In genomic region chr10:43761979-43762570, GRCm38 (mm10) we compare ENCODE assay signal across 18 mouse cellular contexts.
DNase-seq lines count a peak whose midpoint lies in the region; ATAC-seq lines count a peak whose summit lies in the region.
"Had no signal": no experiment of that assay in that cellular context is flagged by ENCODE, and none has a peak within 500 bp of the region (broad histone marks: within the 10 kb centered on the region; RNA-seq: fewer than 3 reads in every experiment).

No protein-coding gene starts in this region.

- no peak overlapping the region for H3K4me3 ChIP-seq in heart, embryonic 10.5 days
- no peak overlapping the region for H3K4me3 ChIP-seq in hindbrain, embryonic 16.5 days (ENCODE audit: low read length)
- H3K4me3 ChIP-seq: embryonic facial prominence, embryonic 12.5 days; forebrain, embryonic 15.5 days; heart, embryonic 13.5 days; hindbrain, embryonic 10.5 days; hindbrain, embryonic 15.5 days had no signal

- peak; percentile 38; the same call in 1 of the 2 replicates for ATAC-seq in megakaryocyte, adult 5-6 weeks (ENCODE audit: poor library complexity, severe bottlenecking)
- no peak for ATAC-seq in hindbrain, embryonic 16.5 days
- ATAC-seq: forebrain, embryonic 15.5 days; inflammation-experienced regulatory T-cells, adult 6 months had no signal

- no peaks in the 10 kb centered on the region for H3K27me3 ChIP-seq in heart, embryonic 10.5 days (ENCODE audit: insufficient read depth, poor library complexity, severe bottlenecking)
- no peaks in the 10 kb centered on the region for H3K27me3 ChIP-seq in hindbrain, embryonic 16.5 days (replicated peaks; ENCODE audit: control insufficient read depth, insufficient read depth, low read length)
- H3K27me3 ChIP-seq: CH12.LX; forebrain, embryonic 15.5 days; heart, embryonic 13.5 days; hindbrain, embryonic 15.5 days had no signal

- no peaks in the 10 kb centered on the region for H3K9me3 ChIP-seq in heart, embryonic 10.5 days
- peaks cover 2% of the 10 kb centered on the region; the same call in 1 of the 2 replicates for H3K9me3 ChIP-seq in hindbrain, embryonic 16.5 days (ENCODE audit: control insufficient read depth, low read length)
- H3K9me3 ChIP-seq: embryonic facial prominence, embryonic 12.5 days; forebrain, embryonic 15.5 days; heart, embryonic 13.5 days; hindbrain, embryonic 10.5 days; hindbrain, embryonic 15.5 days had no signal

- no peak overlapping the region for H3K4me2 ChIP-seq in hindbrain, embryonic 16.5 days (ENCODE audit: low read length)
- H3K4me2 ChIP-seq: forebrain, embryonic 15.5 days; heart, embryonic 13.5 days; hindbrain, embryonic 15.5 days had no signal

- 62% methylated on average over 6 of the region's 6 CpGs for WGBS in heart, embryonic 10.5 days
- 87% methylated on average over 6 of the region's 6 CpGs for WGBS in hindbrain, embryonic 16.5 days

- H3K36me3 ChIP-seq in heart, embryonic 10.5 days: no peaks in the 10 kb centered on the region
- H3K36me3 ChIP-seq in hindbrain, embryonic 16.5 days (ENCODE audit: control insufficient read depth, insufficient read depth, low read length): no peaks in the 10 kb centered on the region
- H3K36me3 ChIP-seq: embryonic facial prominence, embryonic 12.5 days; forebrain, embryonic 15.5 days; heart, embryonic 13.5 days; hindbrain, embryonic 10.5 days; hindbrain, embryonic 15.5 days had no signal

- no peak overlapping the region for H3K9ac ChIP-seq in hindbrain, embryonic 16.5 days (ENCODE audit: low read depth, low read length)
- H3K9ac ChIP-seq: embryonic facial prominence, embryonic 12.5 days; forebrain, embryonic 15.5 days; heart, embryonic 13.5 days; hindbrain, embryonic 15.5 days had no signal

- peaks cover 13% of the 10 kb centered on the region; the same call in 1 of the 2 replicates for H3K4me1 ChIP-seq in heart, embryonic 10.5 days
- no peaks in the 10 kb centered on the region for H3K4me1 ChIP-seq in hindbrain, embryonic 16.5 days (ENCODE audit: control insufficient read depth, insufficient read depth, low read depth, low read length)
- H3K4me1 ChIP-seq: embryonic facial prominence, embryonic 12.5 days; forebrain, embryonic 15.5 days; hindbrain, embryonic 15.5 days had no signal

- H3K27ac ChIP-seq in heart, embryonic 10.5 days: no peak overlapping the region
- H3K27ac ChIP-seq in hindbrain, embryonic 16.5 days (ENCODE audit: low read depth, low read length): no peak overlapping the region
- H3K27ac ChIP-seq: embryonic facial prominence, embryonic 12.5 days; forebrain, embryonic 15.5 days; heart, embryonic 13.5 days; hindbrain, embryonic 15.5 days had no signal

- intact Hi-C loops in heart, postnatal 10 days (cut with DNase I): no loop called here
- intact Hi-C loops in left cerebral cortex, postnatal 14 days (cut with DNase I): no loop called here

- DNase-seq in heart, embryonic 10.5 days (ENCODE audit: low spot score): peak; percentile 60
- no peak for DNase-seq in heart, postnatal 10 days
- DNase-seq in MEL-GATA-1-ER (ENCODE audit: extremely low read depth, low read depth): peak; percentile 89
- no peak for DNase-seq in left cerebral cortex, postnatal 14 days (ENCODE audit: low spot score in 2 of 2)
- no peak for DNase-seq in layer of hippocampus, adult 9-10 months (ENCODE audit: low spot score)
- DNase-seq: adrenal gland, postnatal 10 days; cerebellum, adult 11 months; cerebellum, adult 8-10 months; cerebellum, postnatal 14 days had no signal

Comparison
In these comparisons a context has a peak if more than half of its experiments do, and no peak if none do; other contexts are left out.
1. DNase-seq: peak in heart, embryonic 10.5 days (single experiment) and MEL-GATA-1-ER (single experiment); none in heart, postnatal 10 days (0 of 2), left cerebral cortex, postnatal 14 days (0 of 2) and layer of hippocampus, adult 9-10 months (single experiment).